Mouse (Mus musculus) embryonic facial prominence, embryonic 11.5 days (tissue): ENCODE measurements at regions not wholly inside any gene's neighbourhood (a gene's known extent, or its start where the extent isn't known, plus 50 kb on each side); places are given as distances from the start of the nearest gene placed in this dataset.

Experiments
- ATAC-seq: fragments of 200-750 bp; cut with Nextera tagmentation; replicated peaks from 2 replicates; pipeline ENCODE4 v1.8.0; 2017; ENCODE audit warnings: low read depth; ENCODE audit not compliant: insufficient number of reproducible peaks, low FRiP score, low TSS enrichment
- DNase-seq: peaks from one replicate; pipeline ENCODE4 v3.0.0-alpha.2; 2015; ENCODE audit warnings: low spot score
- H3K27ac ChIP-seq: fragments of 300-500 bp; sonication (generic); replicated peaks from 2 replicates; pipeline ENCODE4 v1.5.1; 2014; ENCODE audit warnings: mild to moderate bottlenecking, low read depth, low read length, control low read depth
- H3K27me3 ChIP-seq: fragments of 300-500 bp; sonication (generic); 2 replicates; pipeline ENCODE4 v1.6.1; 2014; ENCODE audit warnings: mild to moderate bottlenecking, low read length, moderate library complexity, mixed read lengths; ENCODE audit not compliant: control insufficient read depth, insufficient read depth
- H3K36me3 ChIP-seq: fragments of 300-500 bp; sonication (generic); replicated peaks from 2 replicates; pipeline ENCODE4 v1.6.1; 2014; ENCODE audit warnings: low read depth, mild to moderate bottlenecking, low read length, moderate library complexity, mixed read lengths; ENCODE audit not compliant: control insufficient read depth, insufficient read depth
- H3K4me1 ChIP-seq: fragments of 300-500 bp; sonication (generic); 2 replicates; pipeline ENCODE4 v1.6.1; 2014; ENCODE audit warnings: low read length, mixed read lengths; ENCODE audit not compliant: control insufficient read depth, insufficient read depth
- H3K4me2 ChIP-seq: fragments of 300-500 bp; sonication (generic); 2 replicates; pipeline ENCODE4 v1.6.1; 2014; ENCODE audit warnings: low read depth, mild to moderate bottlenecking, control low read depth, low read length, moderate library complexity
- H3K4me3 ChIP-seq: fragments of 300-500 bp; sonication (generic); 2 replicates; pipeline ENCODE4 v1.5.1; 2014; ENCODE audit warnings: low read depth, low read length, control low read depth
- H3K9ac ChIP-seq: fragments of 300-500 bp; sonication (generic); replicated peaks from 2 replicates; pipeline ENCODE4 v1.6.1; 2014; ENCODE audit warnings: mild to moderate bottlenecking, control low read depth, low read length
- H3K9me3 ChIP-seq: fragments of 300-500 bp; sonication (generic); replicated peaks from 2 replicates; pipeline ENCODE4 v1.6.1; 2016; ENCODE audit warnings: mild to moderate bottlenecking, low read length, inconsistent platforms, mixed read lengths; ENCODE audit not compliant: control insufficient read depth
- WGBS: fragments of 180-500 bp; shearing (Covaris S2); extraction: QIAGEN DNeasy Blood & Tissue Kit; methylation state at CpG from one replicate; pipeline ENCODE4 v1.1.7; 2014; 5-methylcytosine and 5-hydroxymethylcytosine counted together

DNA sequence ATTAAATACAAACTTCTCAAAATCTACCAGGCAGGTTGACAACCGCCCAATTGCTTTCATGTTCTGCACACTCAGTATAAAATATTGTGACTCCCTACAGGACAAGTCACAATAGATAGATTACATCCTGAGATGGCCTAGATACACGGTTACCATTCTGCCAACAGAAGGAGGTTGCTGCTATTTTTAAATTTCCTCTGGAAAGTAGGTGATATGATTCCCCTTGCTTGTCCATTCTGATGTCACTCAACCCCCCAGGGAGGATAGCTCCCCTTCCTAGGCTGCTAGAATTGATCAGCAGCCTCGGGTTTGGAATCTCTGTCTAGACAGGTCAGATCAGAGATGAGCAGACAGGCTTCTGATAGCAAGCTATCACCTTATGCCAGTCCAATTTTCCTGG is 221.2 kb upstream of the Tnp1 start:
- no peak overlapping the region for H3K4me3 ChIP-seq
- H3K4me1 ChIP-seq = no peaks in the 10 kb centered on the region
- WGBS = 69% methylated on average over 3 of the region's 3 CpGs
- ATAC-seq (no peak), DNase-seq (no peak)
- H3K4me2 ChIP-seq = no peak overlapping the region
- no peaks in the 10 kb centered on the region for H3K36me3 ChIP-seq
- H3K9me3 ChIP-seq = no peaks in the 10 kb centered on the region
- H3K27ac ChIP-seq = no peak overlapping the region
- no peak overlapping the region for H3K9ac ChIP-seq
- no peaks in the 10 kb centered on the region for H3K27me3 ChIP-seq

- H3K9ac ChIP-seq = no peak overlapping the region
- H3K4me3 ChIP-seq = no peak overlapping the region
- DNase-seq (no peak), ATAC-seq (no peak)
- H3K4me2 ChIP-seq = no peak overlapping the region
- no peaks in the 10 kb centered on the region for H3K27me3 ChIP-seq
- H3K9me3 ChIP-seq = no peaks in the 10 kb centered on the region
- H3K36me3 ChIP-seq = no peaks in the 10 kb centered on the region
- H3K4me1 ChIP-seq = no peaks in the 10 kb centered on the region
- H3K27ac ChIP-seq = no peak overlapping the region
Observed at GRCm38 (mm10) chr1:73233636-73234035, 217.9 kb upstream of the Tnp1 start.

DNA sequence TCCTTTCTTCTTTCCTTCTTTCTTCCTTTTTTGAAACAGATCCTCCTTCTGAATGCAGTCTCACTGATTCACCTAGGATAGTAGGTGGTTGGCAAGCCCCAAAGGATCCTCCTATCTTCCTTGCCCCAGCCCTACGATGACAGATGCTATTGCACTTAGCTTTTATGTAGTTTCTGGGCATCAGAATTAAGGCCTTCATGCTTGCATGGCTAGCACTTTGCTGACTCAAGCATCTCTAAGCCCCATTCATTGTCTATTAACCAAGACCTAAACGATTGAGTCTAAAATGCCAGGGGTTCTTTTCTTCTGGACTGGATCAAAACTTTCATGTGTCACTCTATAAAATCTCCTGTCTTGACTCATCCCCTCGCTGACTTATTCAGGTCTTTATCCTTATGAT is 217.3 kb upstream of the Tnp1 start:
- no peaks in the 10 kb centered on the region for H3K36me3 ChIP-seq
- H3K4me2 ChIP-seq = no peak overlapping the region
- no peak overlapping the region for H3K9ac ChIP-seq
- WGBS = 79% methylated on average over 3 of the region's 3 CpGs
- no peaks in the 10 kb centered on the region for H3K27me3 ChIP-seq
- H3K4me1 ChIP-seq = no peaks in the 10 kb centered on the region
- H3K4me3 ChIP-seq = no peak overlapping the region
- H3K9me3 ChIP-seq = no peaks in the 10 kb centered on the region
- no peak for ATAC-seq
- no peak overlapping the region for H3K27ac ChIP-seq
- DNase-seq = no peak

- no peak overlapping the region for H3K4me2 ChIP-seq
- no peaks in the 10 kb centered on the region for H3K27me3 ChIP-seq
- no peak for DNase-seq
- H3K27ac ChIP-seq = no peak overlapping the region
- no peaks in the 10 kb centered on the region for H3K36me3 ChIP-seq
- no peaks in the 10 kb centered on the region for H3K9me3 ChIP-seq
- H3K4me3 ChIP-seq = no peak overlapping the region
- ATAC-seq = no peak
- H3K9ac ChIP-seq = no peak overlapping the region
- H3K4me1 ChIP-seq = no peaks in the 10 kb centered on the region
- 81% methylated on average over 1 of the region's 1 CpGs for WGBS
Observed at GRCm38 (mm10) chr1:73230611-73231010, 214.9 kb upstream of the Tnp1 start.

DNA sequence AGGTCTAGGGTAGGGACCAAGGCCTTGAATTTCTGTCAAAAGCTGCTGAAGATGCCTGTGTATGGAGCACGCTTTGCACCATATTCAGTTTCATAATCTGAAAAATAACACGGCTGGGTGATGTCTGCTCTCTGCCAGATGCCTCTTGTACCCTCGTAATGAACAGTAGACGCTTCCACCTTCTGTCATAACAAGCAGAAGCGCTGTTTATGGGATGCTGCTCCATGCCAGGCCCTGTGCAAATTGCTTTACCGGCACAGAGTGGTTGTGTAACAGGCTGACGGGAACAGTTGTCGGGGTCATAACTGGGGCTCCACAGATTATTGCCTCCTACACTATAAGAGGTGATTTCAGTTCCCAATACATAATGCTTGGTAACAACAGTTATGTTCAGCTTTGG is 211.5 kb upstream of the Tnp1 start:
- H3K4me2 ChIP-seq = no peak overlapping the region
- no peak overlapping the region for H3K27ac ChIP-seq
- no peaks in the 10 kb centered on the region for H3K9me3 ChIP-seq
- no peak overlapping the region for H3K4me3 ChIP-seq
- WGBS = 91% methylated on average over 8 of the region's 8 CpGs
- no peaks in the 10 kb centered on the region for H3K27me3 ChIP-seq
- ATAC-seq (no peak), DNase-seq (no peak)
- no peak overlapping the region for H3K9ac ChIP-seq
- H3K36me3 ChIP-seq = no peaks in the 10 kb centered on the region
- no peaks in the 10 kb centered on the region for H3K4me1 ChIP-seq

DNA sequence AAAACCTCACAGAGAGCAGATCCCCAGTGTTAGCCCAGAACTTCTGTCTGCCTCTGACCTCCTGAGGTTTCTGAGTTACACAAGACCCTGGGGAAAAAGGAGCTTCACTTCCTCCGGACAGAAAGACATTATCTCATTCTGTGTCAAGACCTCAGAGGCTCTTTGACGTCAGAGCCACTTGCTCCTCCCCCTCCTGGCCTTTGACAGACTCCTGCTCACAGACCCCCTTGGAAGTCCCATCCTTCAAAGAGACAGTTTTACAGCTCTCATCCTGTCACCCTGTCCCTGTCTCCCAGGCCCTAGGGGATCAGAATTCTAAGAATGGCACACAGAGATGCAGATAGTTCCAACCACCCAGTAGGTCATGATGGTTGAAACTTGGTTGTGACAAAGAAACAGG is 206.2 kb upstream of the Tnp1 start:
- no peak overlapping the region for H3K9ac ChIP-seq
- 21% methylated on average over 2 of the region's 2 CpGs for WGBS

DNA sequence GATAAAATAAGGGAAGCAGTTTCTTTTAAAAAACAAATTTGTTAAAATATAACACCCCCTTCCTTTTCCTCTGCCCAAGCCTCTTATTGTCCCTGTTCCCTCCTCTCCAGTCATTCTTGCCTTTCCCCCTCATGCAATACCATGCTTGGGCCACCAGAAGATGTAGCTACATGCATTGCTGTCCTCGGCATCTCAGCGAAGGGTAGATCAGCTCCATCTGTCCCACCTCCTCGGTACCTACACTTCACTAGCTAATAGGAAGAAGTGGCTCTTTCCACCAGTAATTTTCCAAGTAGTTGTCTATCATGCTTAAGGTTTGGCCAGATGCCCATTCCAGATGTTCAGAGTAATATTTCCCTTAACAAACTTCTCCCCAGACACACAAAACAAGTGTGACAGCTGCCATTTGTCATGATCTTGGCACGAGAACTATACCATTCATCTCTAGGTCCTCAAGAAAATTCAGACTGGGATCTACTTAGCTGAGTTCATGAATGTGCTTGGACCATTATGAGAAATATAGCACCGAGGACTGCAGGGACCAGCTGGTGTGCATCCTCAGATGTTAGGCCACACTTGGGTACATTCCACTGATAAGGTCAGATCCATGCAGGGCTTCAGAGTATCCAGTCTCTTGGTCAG is 198.7 kb upstream of the Tnp1 start:
- Histone ChIP-seq H3K4me1 (no peaks in the 10 kb centered on the region), H3K36me3 (no peaks in the 10 kb centered on the region), H3K9ac (no peak overlapping the region), H3K4me2 (no peak overlapping the region), H3K9me3 (no peaks in the 10 kb centered on the region), H3K4me3 (no peak overlapping the region), H3K27ac (no peak overlapping the region), H3K27me3 (no peaks in the 10 kb centered on the region)
- WGBS = 87% methylated on average over 5 of the region's 5 CpGs
- ATAC-seq = no peak
- DNase-seq = no peak

More for the DNA sequence above, 206.2 kb upstream of the Tnp1 start:
- H3K4me3 ChIP-seq = no peak overlapping the region
- no peak for ATAC-seq
- no peaks in the 10 kb centered on the region for H3K4me1 ChIP-seq
- no peak overlapping the region for H3K4me2 ChIP-seq
- H3K9me3 ChIP-seq = no peaks in the 10 kb centered on the region
- H3K27me3 ChIP-seq = no peaks in the 10 kb centered on the region
- H3K27ac ChIP-seq = no peak overlapping the region
- no peak for DNase-seq
- no peaks in the 10 kb centered on the region for H3K36me3 ChIP-seq

DNA sequence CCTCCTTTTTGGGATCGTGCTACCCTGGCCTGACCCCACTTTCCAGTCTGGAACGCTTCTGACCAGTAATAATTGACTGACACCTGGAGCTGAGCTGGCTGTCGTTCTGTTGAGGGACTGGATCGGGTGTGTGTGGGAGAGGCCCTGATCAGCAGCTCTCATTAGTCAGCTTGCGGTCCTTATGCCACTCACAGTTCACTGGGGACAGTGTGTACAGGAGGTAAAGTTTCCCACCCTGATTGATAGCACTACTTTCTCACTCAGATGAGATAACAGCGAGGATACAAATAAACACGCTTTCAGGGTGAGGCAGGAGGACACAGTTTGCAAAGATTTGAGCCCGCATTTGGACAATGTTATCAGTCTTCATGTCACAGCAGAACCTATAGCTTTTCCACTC is 191.7 kb upstream of the Tnp1 start:
- ATAC-seq (no peak), DNase-seq (no peak)
- no peak overlapping the region for H3K4me3 ChIP-seq
- H3K9ac ChIP-seq = no peak overlapping the region
- H3K4me2 ChIP-seq = no peak overlapping the region
- no peaks in the 10 kb centered on the region for H3K4me1 ChIP-seq
- no peaks in the 10 kb centered on the region for H3K36me3 ChIP-seq
- H3K27me3 ChIP-seq = no peaks in the 10 kb centered on the region
- H3K9me3 ChIP-seq = no peaks in the 10 kb centered on the region
- 81% methylated on average over 8 of the region's 8 CpGs for WGBS
- no peak overlapping the region for H3K27ac ChIP-seq
